Mouse (Mus musculus): ENCODE measurements around the gene Mettl2. TPM values are rescaled to one million over a fixed set of nuclear protein-coding genes. Genes with fewer than 3 reads are reported as not detected.

The Mettl2 gene
- polyA plus RNA-seq (2021; fragmentation: Nextera tagmentation) = 12.6 and 16.0 TPM in 2 replicates
- long read RNA-seq, experiment 1, transcript Mettl2-201 (9 exons, 1,867 nt) = major isoform, 26 of 40 reads
- long read RNA-seq, experiment 1, partial matches to known transcripts = 3 of 40 reads
- long read RNA-seq, experiment 1, other reads (novel, unspliced or antisense) = 8 of 40 reads
- long read RNA-seq, experiment 2, transcript Mettl2-204 (8 exons, 2,556 nt) = minor isoform, 7 of 128 reads
- long read RNA-seq, experiment 2, transcript Mettl2-201 (9 exons, 1,867 nt) = major isoform, 60 of 128 reads
- long read RNA-seq, experiment 2, partial matches to known transcripts = 24 of 128 reads
- long read RNA-seq, experiment 2, other reads (novel, unspliced or antisense) = 37 of 128 reads

GRCm38 (mm10) chr11:105125735-105126519 is at the start of gene Mettl2:
Gene Mettl2 (plus strand): TSS chr11:105126425.

GRCm38 (mm10) chr11:105146593-105146992 is 20.4 kb downstream of the Mettl2 start, which contains the start of gene Gm10842:
Gene Gm10842 (plus strand): TSS chr11:105146893.

DNA sequence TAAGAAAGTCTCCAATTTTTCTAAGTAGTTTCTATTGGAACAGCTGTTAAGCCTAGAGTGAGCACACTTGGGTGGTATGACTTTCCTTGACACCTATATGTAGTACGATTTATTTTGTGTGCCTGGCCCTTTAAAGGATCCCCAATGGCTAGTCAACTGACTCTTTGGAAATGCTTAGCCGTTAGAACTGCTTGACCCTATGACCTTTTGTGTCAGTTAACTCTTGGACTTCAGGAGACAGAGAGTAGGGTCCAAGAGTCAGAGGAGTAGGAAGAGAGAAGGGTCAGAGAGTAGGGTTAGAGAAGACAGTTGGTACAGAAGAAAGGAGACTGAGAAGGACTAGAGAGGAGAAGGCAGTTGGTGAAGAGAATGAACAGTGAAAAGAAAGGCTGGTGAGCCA is 52.3 kb downstream of the Mettl2 start, which contains the start of gene Tlk2:
Tlk2 (plus strand) TSS at position 292 of the 400 bp plus-strand sequence.

Other genes with a start within 250 kb of the Mettl2 start
- gene Efcab3, start 62.8 kb upstream of the Mettl2 start, polyA plus RNA-seq (2021; fragmentation: Nextera tagmentation) = not detected in 2 replicates
- not detected in 2 replicates for gene Gm10842, start 20.5 kb downstream of the Mettl2 start, polyA plus RNA-seq (2021; fragmentation: Nextera tagmentation)
- gene Tlk2, start 52.4 kb downstream of the Mettl2 start, polyA plus RNA-seq (2021; fragmentation: Nextera tagmentation) = 6.3 and 6.5 TPM in 2 replicates
- 0.70 and 1.2 TPM in 2 replicates for gene Mrc2, start 166.2 kb downstream of the Mettl2 start, polyA plus RNA-seq (2021; fragmentation: Nextera tagmentation)

Measured in layer of hippocampus, adult 6 months (tissue).